Mouse (Mus musculus): ENCODE data around the gene Trank1. TPM values are rescaled to one million over a fixed set of nuclear protein-coding genes. Genes with fewer than 3 reads are reported as not detected.

Gene Trank1
- total and polyA plus RNA-seq, 3 experiments, result 0.04 TPM; not detected in 2

GRCm38 (mm10) chr9:111320912-111321311 is 9.4 kb downstream of the Trank1 start:
- H3K9ac ChIP-seq (ENCODE audit: low read depth, low read length), result no peak overlapping the region
- intact Hi-C loops (cut with DNase I), result no loop called here
- no peaks in the 10 kb centered on the region for H3K27me3 ChIP-seq (ENCODE audit: control insufficient read depth, insufficient read depth, low read length)
- TF ChIP-seq EP300 (IDR thresholded peaks at IDR 0.05; ENCODE audit: insufficient read depth, low read depth, low read length) (no peak), CTCF (IDR thresholded peaks at IDR 0.05) (no peak), POLR2A (IDR thresholded peaks at IDR 0.05; ENCODE audit: insufficient read depth, low read depth, low read length) (no peak)
- H3K79me2 ChIP-seq (replicated peaks; ENCODE audit: control insufficient read depth, insufficient read depth, low read length), result no peaks in the 10 kb centered on the region
- no peaks in the 10 kb centered on the region for H3K4me1 ChIP-seq (ENCODE audit: control insufficient read depth, insufficient read depth, low read length)
- no peak overlapping the region for H3K4me3 ChIP-seq
- no peak overlapping the region for H3K27ac ChIP-seq
- WGBS, result 68% methylated on average over 4 of the region's 4 CpGs
- H3K36me3 ChIP-seq (ENCODE audit: control insufficient read depth, insufficient read depth, low read length), result no peaks in the 10 kb centered on the region
- DNase-seq, result no peak

GRCm38 (mm10) chr9:111324881-111325280 is 13.3 kb downstream of the Trank1 start:
- intact Hi-C loops (cut with DNase I), result no loop called here
- no peak for DNase-seq
- no peak overlapping the region for H3K27ac ChIP-seq
- 62% methylated on average over 2 of the region's 2 CpGs for WGBS
- TF ChIP-seq EP300 (IDR thresholded peaks at IDR 0.05; ENCODE audit: insufficient read depth, low read depth, low read length) (no peak), CTCF (IDR thresholded peaks at IDR 0.05) (no peak), POLR2A (IDR thresholded peaks at IDR 0.05; ENCODE audit: insufficient read depth, low read depth, low read length) (no peak)
- no peaks in the 10 kb centered on the region for H3K79me2 ChIP-seq (replicated peaks; ENCODE audit: control insufficient read depth, insufficient read depth, low read length)
- H3K9ac ChIP-seq (ENCODE audit: low read depth, low read length), result no peak overlapping the region
- H3K27me3 ChIP-seq (ENCODE audit: control insufficient read depth, insufficient read depth, low read length), result no peaks in the 10 kb centered on the region
- H3K36me3 ChIP-seq (ENCODE audit: control insufficient read depth, insufficient read depth, low read length), result no peaks in the 10 kb centered on the region
- H3K4me3 ChIP-seq, result no peak overlapping the region
- H3K4me1 ChIP-seq (ENCODE audit: control insufficient read depth, insufficient read depth, low read length), result no peaks in the 10 kb centered on the region

GRCm38 (mm10) chr9:111329881-111330280 is 18.3 kb downstream of the Trank1 start:
- Histone ChIP-seq H3K27me3 (ENCODE audit: control insufficient read depth, insufficient read depth, low read length) (no peaks in the 10 kb centered on the region), H3K9ac (ENCODE audit: low read depth, low read length) (no peak overlapping the region), H3K79me2 (replicated peaks; ENCODE audit: control insufficient read depth, insufficient read depth, low read length) (no peaks in the 10 kb centered on the region), H3K27ac (no peak overlapping the region), H3K4me3 (no peak overlapping the region), H3K36me3 (ENCODE audit: control insufficient read depth, insufficient read depth, low read length) (no peaks in the 10 kb centered on the region), H3K4me1 (ENCODE audit: control insufficient read depth, insufficient read depth, low read length) (no peaks in the 10 kb centered on the region)
- DNase-seq, result no peak
- intact Hi-C loops (cut with DNase I), result no loop called here
- 65% methylated on average over 4 of the region's 4 CpGs for WGBS
- TF ChIP-seq CTCF (IDR thresholded peaks at IDR 0.05) (no peak), POLR2A (IDR thresholded peaks at IDR 0.05; ENCODE audit: insufficient read depth, low read depth, low read length) (no peak), EP300 (IDR thresholded peaks at IDR 0.05; ENCODE audit: insufficient read depth, low read depth, low read length) (no peak)

- no peak overlapping the region for H3K4me3 ChIP-seq
- DNase-seq, result no peak
- intact Hi-C loops (cut with DNase I), result no loop called here
- no peaks in the 10 kb centered on the region for H3K27me3 ChIP-seq (ENCODE audit: control insufficient read depth, insufficient read depth, low read length)
- 49% methylated on average over 2 of the region's 2 CpGs for WGBS
- no peaks in the 10 kb centered on the region for H3K79me2 ChIP-seq (replicated peaks; ENCODE audit: control insufficient read depth, insufficient read depth, low read length)
- no peaks in the 10 kb centered on the region for H3K36me3 ChIP-seq (ENCODE audit: control insufficient read depth, insufficient read depth, low read length)
- TF ChIP-seq EP300 (IDR thresholded peaks at IDR 0.05; ENCODE audit: insufficient read depth, low read depth, low read length) (no peak), POLR2A (IDR thresholded peaks at IDR 0.05; ENCODE audit: insufficient read depth, low read depth, low read length) (no peak)
- no peaks in the 10 kb centered on the region for H3K4me1 ChIP-seq (ENCODE audit: control insufficient read depth, insufficient read depth, low read length)
- no peak overlapping the region for H3K27ac ChIP-seq
- H3K9ac ChIP-seq (ENCODE audit: low read depth, low read length), result no peak overlapping the region
Observed at GRCm38 (mm10) chr9:111333790-111334189, 22.3 kb downstream of the Trank1 start.

DNA sequence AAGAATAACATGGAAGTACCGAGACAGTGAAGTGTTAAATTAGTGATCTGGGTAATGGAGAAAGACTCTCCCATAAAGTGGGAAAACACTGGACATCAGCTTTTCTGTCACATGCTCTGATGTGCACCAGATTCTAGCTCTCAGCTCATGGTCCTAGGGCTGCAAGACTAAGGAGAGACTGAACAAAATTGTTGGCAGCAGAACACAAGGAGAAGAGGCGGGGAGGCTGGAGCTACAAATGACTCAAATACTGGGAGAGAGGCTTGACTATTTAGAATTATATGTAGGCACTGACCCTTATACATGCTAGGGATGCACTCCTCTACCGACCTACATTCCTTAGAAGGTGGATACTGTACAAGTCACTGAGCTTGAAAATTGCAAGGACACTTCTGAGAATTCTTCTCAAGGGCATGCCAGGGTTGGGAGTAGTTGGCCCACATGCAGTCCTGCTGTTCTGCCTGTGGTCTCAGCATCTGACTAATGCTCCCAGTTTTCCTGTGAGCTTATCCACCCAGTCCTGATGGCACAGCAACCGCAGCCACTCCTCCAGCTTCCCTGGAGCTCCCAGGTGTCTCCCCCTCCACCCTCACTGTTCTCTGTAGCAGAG is 23.1 kb downstream of the Trank1 start:
- H3K27ac ChIP-seq, result no peak overlapping the region
- no peak for DNase-seq
- 67% methylated on average over 4 of the region's 4 CpGs for WGBS
- no peaks in the 10 kb centered on the region for H3K36me3 ChIP-seq (ENCODE audit: control insufficient read depth, insufficient read depth, low read length)
- H3K9ac ChIP-seq (ENCODE audit: low read depth, low read length), result no peak overlapping the region
- H3K4me3 ChIP-seq, result no peak overlapping the region
- intact Hi-C loops (cut with DNase I), result no loop called here
- H3K4me1 ChIP-seq (ENCODE audit: control insufficient read depth, insufficient read depth, low read length), result no peaks in the 10 kb centered on the region
- TF ChIP-seq POLR2A (IDR thresholded peaks at IDR 0.05; ENCODE audit: insufficient read depth, low read depth, low read length) (no peak), CTCF (IDR thresholded peaks at IDR 0.05) (no peak), EP300 (IDR thresholded peaks at IDR 0.05; ENCODE audit: insufficient read depth, low read depth, low read length) (no peak)
- H3K79me2 ChIP-seq (replicated peaks; ENCODE audit: control insufficient read depth, insufficient read depth, low read length), result no peaks in the 10 kb centered on the region
- H3K27me3 ChIP-seq (ENCODE audit: control insufficient read depth, insufficient read depth, low read length), result no peaks in the 10 kb centered on the region

GRCm38 (mm10) chr9:111351233-111351632 is 39.7 kb downstream of the Trank1 start:
- intact Hi-C loops (cut with DNase I), result no loop called here
- Histone ChIP-seq H3K27ac (no peak overlapping the region), H3K79me2 (replicated peaks; ENCODE audit: control insufficient read depth, insufficient read depth, low read length) (no peaks in the 10 kb centered on the region), H3K4me3 (no peak overlapping the region), H3K36me3 (ENCODE audit: control insufficient read depth, insufficient read depth, low read length) (no peaks in the 10 kb centered on the region), H3K9ac (ENCODE audit: low read depth, low read length) (no peak overlapping the region), H3K27me3 (ENCODE audit: control insufficient read depth, insufficient read depth, low read length) (no peaks in the 10 kb centered on the region), H3K4me1 (ENCODE audit: control insufficient read depth, insufficient read depth, low read length) (no peaks in the 10 kb centered on the region)
- 60% methylated on average over 7 of the region's 7 CpGs for WGBS
- TF ChIP-seq CTCF (IDR thresholded peaks at IDR 0.05) (no peak), EP300 (IDR thresholded peaks at IDR 0.05; ENCODE audit: insufficient read depth, low read depth, low read length) (no peak), POLR2A (IDR thresholded peaks at IDR 0.05; ENCODE audit: insufficient read depth, low read depth, low read length) (no peak)
- no peak for DNase-seq

Data from heart, adult 2 months (tissue).